Mouse (Mus musculus): Measurements from ENCODE around the gene 4930564D02Rik.

- peak; percentile 68 for TF ChIP-seq CTCF (conservative IDR thresholded peaks at IDR 0.05; ENCODE audit: insufficient read depth, insufficient read length, low read depth, low read length)
- TF ChIP-seq POLR2A (IDR thresholded peaks at IDR 0.05; ENCODE audit: low read depth, low read length), result no peak
These were observed 47.6 kb downstream of the 4930564D02Rik start for GRCm38 (mm10) chr3:105114269-105114668.

Data from kidney, adult 2 months (tissue).